Mouse (Mus musculus): ENCODE measurements around the gene Mrpl48.

DNA sequence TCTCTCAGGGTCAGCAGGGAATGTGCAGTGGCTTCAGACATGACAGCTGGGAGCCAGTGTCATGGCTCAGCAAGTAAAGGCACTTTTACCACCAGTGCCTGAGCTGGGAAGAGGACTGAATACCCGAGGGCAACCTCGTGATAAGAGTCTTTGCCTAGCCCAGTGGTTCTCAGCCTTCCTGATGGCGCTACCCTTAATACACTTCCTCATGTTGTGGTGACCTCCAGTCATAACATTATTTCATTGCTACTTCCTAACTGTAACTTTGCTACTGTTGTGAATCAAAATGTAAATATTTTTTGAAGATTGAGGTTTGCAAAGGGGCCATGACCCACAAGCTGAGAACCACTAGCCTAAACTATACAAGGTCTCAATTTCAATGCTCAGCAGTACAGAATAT is 99.4 kb downstream of the Mrpl48 start:
- TF ChIP-seq CTCF (conservative IDR thresholded peaks at IDR 0.05; ENCODE audit: low read length): no peak
- no peak for TF ChIP-seq POU5F1 (IDR thresholded peaks at IDR 0.05; ENCODE audit: borderline replicate concordance, low read length)
- no peak for TF ChIP-seq NANOG (IDR thresholded peaks at IDR 0.05; ENCODE audit: borderline replicate concordance, low read length)

Measured in E14TG2a.4 (cell line).